Mouse (Mus musculus) gastrocnemius, postnatal 25 days (tissue): ENCODE results near the gene Ube2z. TPM values are rescaled to one million over a fixed set of nuclear protein-coding genes. Genes with fewer than 3 reads are reported as not detected.
"Not testable (repeated sequence)": the region's sequence is repeated elsewhere in the genome, so short reads cannot be mapped to it uniquely, and the experiment has no call there.

Experiments
- DNase-seq: peaks from one replicate; pipeline ENCODE4 v3.0.0; 2022
- long read RNA-seq, 2 experiments: library from polyadenylated mRNA; stranded (forward); transcript quantifications; one replicate each; pipeline ENCODE4 v2.0.0; 2021
- total RNA-seq, 2 experiments: library from RNA; stranded (reverse); gene quantifications; 1 replicate in 1 of 2; 2 replicates in 1 of 2; pipeline ENCODE4 v1.2.3; 2021

Gene Ube2z
- total RNA-seq, result 10 to 100 TPM; 15.0 to 15.6 TPM
- long read RNA-seq, experiment 1, transcript Ube2z-201 (7 exons, 3,997 nt), result major isoform, 6 of 16 reads
- long read RNA-seq, experiment 1, partial matches to known transcripts, result 0 of 16 reads
- long read RNA-seq, experiment 1, other reads (novel, unspliced or antisense), result 10 of 16 reads
- long read RNA-seq, experiment 2, transcript Ube2z-201 (7 exons, 3,997 nt), result major isoform, 31 of 41 reads
- long read RNA-seq, experiment 2, partial matches to known transcripts, result 0 of 41 reads
- long read RNA-seq, experiment 2, other reads (novel, unspliced or antisense), result 10 of 41 reads

DNA sequence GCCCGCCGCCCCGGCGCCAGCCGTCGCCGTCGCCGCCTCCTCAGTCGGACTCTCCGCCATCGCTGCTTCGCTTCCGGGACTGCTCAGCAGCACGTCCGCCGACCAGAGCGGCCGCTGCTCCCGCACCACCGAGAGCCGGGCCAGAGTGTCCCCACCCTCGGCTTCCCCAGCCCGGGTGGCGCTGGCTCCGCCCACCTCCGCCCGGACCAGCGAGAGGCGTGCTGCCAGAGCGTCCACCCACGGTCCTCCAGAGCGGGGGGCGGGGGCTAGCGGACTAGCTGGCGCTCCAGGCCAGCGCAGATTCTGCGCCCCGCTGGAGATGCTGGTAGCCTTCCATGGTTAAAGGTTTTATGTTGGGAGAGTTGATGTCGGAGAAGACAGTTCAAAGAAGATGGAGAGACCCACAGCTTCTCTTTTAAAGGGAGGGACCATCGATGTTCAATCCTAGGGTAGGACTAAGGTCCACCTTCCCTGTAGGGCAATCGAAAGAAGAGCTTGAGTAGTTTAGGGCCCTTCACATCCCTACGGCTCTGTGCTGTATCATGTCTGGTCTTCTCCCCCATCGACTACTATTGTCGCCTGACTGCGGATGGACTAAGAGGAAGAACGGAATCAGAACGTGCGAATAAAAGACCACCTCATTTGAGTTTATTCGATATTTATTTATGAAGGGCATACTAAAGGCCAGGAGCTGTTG lies at the start of gene Ube2z:
TSS of gene Ube2z (minus strand) at position 174 of the 697 bp plus-strand sequence.
- DNase-seq, result peak; percentile 98

DNA sequence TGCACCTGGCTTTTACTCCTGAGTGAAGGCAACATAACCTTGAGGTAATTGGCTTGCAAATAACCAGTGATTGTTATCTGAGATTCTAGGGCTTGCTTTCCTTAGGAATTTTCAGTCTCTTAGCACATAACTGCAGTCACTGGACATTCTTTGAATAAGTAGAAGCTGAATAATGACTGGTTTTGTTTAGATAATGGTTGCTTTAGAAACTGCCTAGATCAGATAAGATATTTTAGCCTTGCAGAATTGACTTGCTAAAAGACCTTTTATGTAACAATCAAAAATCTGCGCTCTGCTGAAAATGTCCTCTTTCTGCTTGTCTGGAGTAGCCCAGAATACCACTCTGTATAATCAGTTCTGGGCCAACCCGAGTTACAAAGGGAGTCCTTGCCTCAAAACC lies 48.9 kb upstream of the Ube2z start:
- DNase-seq, result no peak

DNA sequence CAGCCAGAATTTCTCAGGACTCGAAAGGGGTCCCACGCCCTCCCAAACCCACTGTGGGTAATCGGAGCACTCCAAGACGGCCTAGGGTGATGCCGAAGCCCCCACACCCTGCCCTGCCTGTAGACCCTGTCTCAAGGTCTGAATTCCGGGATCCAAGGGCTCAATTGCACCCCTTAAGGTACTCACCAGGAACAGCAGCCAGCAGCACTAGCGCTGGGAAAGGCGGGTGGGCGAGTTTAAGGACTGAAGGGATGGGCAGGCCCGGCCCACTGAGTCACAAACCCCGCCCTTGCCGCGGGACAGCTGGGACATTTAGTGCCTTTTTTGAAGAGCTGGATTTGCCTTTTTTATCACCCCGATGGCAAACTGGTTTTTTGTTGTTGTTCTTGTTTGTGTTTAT lies 46.6 kb upstream of the Ube2z start, which contains the start of gene Calcoco2:
TSS of gene Calcoco2 (minus strand) at position 214 of the 400 bp plus-strand sequence.
- no peak for DNase-seq

DNA sequence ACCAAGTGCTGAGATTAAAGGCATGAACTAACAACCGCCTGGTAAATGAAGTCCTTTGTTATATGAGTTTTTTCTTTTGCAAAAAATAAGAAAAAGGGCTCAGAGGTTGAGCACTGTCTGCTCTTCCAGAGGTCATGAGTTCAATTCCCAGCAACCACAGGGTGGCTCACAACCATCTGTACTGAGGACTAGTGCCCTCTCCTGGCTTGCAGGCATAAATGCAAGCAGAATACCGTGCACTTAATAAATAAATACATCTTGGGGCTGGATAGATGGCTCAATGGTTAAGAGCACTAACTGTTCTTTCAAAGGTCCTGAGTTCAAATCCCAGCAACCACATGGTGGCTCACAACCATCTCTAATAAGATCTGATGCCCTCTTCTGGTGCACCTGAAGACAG lies 45.8 kb upstream of the Ube2z start:
- DNase-seq, result not testable (repeated sequence)

DNA sequence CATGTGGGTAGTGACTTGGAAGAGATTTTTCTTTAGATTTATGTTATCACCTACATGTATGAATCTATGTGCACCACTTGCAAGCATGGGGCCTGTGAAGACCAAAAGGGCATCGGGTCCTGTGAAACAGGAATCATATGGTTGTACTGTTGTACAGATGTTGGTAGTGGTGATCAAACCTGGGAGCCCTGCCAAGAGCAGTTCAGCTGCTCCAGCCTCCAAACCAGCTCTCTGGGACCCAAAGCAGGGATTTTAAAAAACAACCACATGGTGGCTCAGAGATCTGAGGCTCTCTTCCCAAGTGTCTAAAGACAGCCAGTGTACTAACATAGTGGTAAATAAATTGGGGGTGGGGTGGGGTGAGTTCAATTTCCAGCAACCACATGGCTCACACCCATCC lies 43.2 kb upstream of the Ube2z start:
- DNase-seq, result no peak

DNA sequence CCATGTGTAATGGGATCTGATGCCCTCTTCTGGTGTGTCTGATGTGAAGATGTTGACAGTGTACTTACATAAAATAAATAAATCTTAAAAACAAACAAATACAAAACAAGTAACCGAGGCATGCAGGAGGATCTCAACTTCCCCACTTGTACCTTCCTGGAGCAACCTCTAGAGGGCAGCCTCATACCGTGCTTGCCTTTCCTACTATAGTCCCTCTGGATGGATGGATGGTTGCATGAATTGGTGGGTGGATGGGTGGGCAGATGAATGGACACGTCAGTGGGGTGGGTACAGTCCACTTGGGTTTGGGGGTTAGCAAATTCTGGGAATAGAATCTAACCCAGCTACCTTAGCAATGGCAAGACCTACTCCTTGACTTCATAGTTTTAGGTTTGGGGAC lies 28.2 kb upstream of the Ube2z start:
- DNase-seq, result no peak

DNA sequence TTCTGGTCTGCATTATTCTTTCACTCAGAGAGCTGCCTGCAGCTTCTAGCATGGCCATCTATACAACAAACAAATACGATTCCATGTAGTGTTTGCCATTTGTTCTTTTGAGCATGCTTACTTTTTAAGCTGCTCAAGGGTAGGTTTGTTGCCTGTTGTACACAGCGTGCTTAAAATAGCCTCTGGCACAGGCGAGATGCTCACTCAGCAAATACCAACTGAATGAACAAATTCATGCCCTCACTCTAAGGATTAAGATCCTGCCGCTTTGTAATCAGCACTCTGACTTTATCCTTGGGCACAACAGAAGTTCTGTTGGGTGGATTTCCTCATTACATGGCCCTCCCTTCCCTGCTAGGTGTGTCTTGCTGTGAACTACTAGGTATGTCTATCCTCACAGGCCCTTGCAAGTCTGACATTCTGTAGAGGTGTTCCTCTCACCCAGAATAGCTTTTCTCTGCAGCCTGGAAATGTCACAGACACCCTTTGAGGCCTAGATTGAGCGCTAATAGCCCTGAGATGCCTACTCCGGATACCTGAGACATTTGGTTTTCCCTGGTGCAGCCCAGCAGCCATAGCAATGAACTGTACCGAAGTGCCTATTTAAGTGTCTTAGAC lies 27.6 kb upstream of the Ube2z start:
- no peak for DNase-seq

DNA sequence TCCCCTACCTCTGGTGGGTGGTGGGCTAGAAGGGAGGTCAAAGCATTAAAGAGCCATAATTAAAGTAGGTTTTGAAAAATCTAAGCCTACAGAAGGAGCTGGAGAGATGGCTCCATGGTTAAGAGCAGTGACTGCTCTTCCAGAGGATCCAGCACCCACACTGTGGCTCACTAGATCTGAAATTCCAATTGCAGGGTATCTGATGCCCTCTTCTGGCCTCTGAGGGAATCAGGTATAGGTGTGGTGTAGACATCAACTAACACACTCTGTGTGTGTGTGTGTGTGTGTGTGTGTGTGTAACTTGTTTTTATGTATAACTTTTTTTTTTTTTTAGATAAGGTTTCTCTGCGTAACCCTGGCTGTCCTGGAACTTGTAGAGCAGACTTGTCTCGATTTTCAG lies 25.9 kb upstream of the Ube2z start:
- no peak for DNase-seq

DNA sequence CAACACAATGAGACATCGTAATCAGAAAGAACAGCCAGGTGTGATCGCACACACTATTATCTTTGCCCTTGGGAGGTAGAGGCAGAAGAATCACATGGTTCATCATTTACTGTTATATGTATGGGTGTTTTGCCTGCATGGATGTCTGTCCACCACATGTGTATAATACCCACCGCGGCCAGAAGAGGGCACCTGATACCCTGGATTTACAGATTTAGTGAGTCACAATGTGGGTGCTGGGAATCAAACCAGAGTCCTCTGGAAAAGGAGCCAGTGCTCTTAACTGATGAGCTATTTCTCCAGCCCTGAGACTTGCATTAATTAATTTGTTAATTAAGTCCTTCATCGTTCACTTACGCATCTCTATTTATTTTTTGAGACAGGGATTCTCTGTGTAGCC lies 22.8 kb upstream of the Ube2z start:
- no peak for DNase-seq

DNA sequence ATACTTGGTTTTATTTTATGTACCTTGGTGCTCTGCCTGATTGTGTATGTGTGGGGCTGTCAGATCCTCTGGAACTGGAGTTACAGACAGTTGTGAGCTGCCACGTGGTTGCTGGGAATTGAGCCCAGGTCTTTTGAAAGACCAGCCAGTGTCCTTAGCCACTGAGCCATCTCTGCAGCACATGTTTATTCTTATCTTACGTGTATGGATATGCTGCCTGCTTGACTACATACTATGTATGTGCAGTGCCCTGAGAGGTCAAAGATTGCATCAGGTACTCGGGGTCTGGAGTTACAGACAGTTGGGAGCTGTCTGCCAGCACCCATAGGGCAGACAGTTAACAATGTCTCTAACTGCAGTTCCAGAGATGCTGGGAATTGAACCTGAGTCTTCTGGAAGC lies 17.5 kb upstream of the Ube2z start:
- DNase-seq, result no peak

DNA sequence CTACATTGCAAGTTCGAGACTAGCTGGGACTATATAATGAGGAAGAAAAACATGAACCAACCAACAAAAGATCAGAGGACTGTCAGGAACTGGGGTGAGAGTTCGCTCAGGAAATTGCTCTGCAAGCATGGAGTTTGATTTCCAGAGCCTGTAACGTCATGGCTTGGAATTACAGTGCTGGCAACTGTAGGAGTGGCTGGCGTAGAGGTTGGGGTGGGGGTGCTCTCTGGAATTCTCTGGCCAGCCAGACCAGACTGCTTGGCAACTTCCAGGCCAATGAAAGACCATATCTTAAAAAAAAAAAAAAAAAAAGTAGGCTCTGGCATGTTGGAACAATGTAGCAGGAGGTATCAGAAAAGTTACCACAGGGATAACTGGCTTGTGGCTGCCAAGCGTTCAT lies 15.5 kb upstream of the Ube2z start:
- no peak for DNase-seq

DNA sequence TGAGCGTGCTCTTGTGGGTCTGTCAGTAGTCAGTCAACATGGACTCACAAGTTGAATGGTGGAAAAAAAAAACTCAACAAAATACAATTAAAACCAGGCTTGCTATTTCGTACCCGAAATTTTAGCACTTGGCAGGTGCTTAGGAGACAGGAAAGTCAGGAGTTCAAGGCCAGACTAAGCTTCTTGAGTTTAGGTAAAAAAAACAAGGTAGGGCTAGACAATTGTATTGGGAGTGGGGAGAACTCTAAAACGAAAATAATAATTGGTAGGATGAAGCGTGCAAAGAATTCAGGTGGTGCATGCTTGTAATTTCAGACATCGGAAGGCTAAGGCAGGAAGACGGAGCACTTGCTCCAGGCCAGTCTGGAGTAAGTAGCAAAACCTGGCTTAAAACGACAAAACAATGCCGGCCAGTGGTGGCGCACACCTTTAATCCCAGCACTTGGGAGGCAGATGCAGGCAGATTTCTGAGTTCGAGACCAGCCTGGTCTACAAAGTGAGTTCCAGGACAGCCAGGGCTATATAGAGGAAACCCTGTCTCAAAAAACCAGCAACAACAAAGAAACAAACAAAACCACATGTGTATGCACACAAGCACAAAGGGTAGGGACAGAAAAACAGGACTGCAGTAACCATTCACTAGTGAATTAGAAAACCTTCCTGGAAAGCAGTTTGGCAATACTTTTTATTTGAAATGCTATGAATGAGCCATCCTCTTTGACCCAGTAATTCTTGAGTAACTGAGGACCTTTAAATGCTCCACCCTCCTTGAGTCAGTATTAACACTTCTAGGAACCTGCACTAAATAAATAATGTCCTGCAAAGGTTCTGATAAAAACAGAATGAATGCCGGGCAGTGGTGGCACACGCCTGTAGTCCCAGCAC lies 11.3 kb upstream of the Ube2z start:
- no peak for DNase-seq

DNA sequence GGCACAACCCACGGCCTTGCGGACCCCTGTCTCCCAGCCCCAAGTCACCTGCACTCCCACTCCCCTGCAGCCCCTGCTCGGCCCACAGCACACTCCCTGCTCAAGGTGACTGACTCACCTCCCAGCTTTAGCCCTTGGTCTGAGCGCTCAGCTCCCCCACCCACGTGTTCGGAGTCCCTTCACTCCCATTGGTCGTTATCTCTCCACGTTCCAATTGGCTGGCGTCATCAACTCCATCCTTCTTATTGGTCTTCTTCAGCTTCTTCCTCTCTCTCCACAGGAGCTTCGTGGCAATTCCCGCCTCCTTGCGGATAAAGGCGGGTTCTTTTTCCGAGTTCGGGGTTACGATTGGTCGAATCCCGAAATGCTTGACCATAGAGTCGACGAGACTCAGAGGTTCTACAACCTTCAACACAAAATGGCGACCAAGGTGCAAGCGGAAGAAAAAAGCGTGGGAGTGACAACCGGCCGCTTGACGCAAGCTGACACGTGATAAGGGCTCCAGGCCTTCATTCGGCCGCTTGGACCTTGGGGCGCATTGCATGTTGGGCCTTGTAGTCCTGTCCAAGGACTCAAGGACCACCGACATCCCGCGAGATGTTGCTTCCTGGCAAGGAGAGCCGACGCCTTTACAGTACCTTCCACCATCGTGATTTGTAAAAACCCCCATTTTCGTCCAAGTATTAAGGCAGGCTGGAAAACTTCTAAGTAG lies 10.5 kb upstream of the Ube2z start, which contains the start of gene Atp5g1:
TSS of gene Atp5g1 (minus strand) at position 162 of the 712 bp plus-strand sequence.
- DNase-seq, result peak; percentile 100

DNA sequence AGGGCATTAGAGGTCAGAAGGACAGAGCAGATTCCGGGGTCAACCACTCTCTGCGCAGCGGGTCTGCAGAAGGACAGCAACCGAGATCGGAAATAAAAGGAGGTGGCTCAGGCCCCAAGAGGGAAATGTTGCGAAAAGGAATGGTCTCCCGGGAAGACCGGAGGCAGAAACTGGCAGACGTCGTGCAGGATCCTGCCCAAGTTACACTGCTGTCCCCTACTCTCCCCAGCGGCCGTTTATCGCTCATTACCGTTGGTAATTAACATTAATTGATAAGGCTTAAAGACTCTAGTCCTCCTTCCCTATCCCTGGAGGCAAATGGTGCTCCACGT lies 10.0 kb upstream of the Ube2z start:
- DNase-seq, result no peak

DNA sequence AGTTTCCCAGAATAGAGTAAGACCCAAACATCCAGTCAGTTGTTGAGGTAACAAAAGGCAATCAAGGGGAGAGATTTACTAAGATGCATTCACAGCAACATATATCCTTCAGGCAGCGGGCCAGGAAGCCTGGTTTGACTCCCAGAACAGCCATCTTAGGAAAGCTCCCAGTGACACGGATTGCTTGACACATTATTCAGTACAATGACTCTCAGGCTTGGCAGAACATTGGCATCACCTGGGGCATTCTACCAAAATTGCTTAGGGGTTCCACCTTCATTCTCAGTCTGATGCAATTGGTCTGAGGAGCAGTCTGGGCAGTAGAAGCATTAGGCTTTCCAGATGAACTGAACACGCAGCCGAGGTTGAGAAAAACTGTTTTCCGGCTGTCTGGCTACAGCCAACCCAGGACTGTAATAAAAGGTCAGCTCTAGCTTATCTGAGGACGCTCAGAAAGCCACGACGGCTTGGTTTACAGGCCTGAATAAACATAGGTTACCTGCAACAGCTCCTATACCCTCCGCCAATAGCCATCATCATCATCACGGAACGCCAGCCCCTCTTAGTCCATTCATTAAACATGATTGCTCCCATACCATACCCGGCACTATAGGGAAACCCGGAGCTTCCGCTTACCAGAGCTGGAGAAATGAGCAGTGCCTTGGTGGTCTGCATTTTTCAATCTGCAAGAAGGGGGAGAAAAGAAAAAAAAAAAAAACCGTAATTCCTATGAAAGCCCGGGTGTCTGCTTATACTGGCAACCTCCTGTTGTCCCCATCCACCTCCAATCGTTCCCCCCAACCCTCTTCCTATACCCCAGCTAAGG lies 9.4 kb upstream of the Ube2z start:
- DNase-seq, result no peak

DNA sequence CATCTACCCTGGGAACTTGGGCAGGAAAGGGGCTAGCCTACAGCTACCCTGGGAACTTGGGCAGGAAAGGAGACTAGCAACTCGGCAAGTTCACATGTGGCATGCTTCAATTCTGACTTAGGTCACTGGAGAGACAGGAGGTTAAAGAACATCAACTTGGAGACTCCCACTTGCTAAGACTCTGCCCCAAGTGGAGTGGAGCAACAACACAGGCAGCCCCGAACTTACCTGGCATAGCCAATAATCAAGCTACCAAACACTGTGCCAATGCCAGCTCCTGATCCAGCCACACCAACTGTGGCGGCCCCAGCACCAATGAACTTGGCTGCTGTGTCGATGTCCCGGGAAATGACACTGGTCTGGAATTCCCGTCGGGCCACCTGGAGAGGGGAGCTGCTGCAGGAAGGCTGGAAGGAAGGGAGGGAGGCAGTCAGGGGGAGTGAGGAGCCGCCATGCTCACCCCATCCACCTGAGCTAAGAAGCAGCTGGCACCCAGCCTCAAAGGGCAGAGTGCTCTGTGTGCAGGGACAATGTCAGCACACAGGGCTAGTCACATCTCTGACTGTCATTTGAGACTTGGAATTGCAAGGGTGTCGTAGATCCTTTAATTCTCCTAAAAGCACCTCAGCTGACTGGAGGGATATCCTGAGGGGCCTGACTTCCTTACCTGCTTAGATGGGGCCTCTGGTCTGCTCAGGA lies 8.3 kb upstream of the Ube2z start:
- DNase-seq, result no peak

DNA sequence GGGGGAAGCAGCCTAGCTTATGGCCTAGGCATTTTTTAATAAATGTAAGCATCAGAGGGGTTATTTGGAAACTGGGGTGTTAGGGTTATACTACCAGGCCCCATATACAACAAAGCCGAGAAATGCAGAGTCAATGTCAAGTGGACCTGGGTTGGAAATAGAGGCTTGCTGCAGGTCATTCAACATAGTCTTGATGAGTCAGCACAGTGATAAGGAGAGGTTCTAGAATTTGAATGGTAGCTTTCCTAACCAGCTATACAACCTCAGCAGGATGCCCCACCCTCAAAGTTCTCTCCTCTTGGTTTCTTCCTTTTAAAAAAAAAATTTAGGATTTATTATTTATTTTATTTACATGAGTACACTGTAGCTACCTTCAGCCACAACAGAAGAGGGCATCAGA lies 5.8 kb upstream of the Ube2z start:
- no peak for DNase-seq

DNA sequence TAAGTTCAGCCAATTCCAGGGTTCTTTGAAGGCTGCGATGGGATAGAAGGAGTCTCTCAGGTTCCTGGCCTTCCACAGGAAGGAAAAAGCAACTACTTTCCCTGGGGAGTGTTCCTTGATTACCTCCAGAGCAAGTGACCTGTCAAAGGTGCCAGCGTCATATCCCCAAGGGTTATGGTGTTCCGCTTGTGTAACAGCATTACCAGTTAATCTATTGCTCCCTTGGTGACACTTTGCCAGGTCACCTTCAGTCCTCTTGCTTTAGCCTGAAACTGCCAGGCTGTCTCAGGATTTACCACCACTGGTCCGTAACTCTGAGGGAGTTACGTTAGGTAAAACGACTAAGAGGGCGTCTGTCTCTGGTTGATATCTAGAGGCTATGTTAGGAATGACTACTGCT lies 5.2 kb upstream of the Ube2z start:
- DNase-seq, result no peak

DNA sequence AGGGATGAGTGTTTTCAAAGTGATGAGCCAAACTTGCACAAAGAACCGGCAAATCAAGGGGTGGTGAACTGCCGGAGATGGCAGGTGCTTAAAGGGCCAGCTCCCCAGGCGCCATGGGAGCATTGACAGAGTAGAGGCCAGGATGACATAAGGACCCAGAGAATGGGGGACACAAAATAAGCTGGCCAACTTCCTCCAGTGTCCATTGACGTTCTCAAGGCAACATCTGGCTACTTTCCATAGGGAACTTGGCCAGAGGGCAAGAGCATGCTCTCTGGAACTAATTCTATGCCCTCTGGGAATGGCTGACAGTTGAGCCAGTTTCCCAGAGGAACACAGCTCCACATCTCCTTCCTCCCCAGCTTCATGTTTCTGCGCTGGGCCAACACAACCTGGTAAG lies 3.0 kb upstream of the Ube2z start:
- DNase-seq, result no peak

DNA sequence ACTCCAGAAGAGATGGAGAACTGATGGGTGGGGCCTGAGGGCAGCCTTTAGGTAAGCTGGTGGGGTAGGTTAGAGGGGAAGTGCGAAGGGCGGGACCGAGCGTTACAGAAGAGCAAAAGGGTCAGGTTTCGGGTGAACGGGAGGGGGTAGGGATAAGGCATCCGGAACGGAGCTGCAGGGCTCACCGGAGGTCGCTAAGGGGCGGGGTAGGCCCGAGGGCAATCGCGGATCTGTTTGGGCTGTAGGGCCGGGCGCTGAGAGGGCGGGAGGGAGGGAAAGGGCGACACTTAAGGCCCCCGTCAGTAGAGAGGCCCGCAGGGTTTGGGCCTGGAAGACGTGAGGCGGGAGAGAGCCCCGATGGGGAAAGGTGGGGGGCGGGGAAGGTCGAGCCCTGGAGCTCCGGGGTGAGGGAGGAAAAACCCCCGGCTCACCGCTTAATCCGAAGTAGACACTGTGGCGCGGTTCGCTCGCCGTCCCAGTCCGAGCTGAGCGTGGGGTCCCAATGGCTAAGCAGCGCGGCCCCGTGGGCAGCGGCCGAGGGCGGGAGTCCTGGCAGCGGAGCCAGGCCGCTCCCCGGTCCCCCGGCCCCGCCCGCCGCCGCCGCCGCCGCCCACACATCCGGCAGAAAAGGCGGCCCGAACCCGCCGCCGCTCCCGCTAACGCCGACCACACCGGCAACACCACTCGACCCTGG lies 520 bp downstream of the Ube2z start:
- DNase-seq, result no peak
